Mouse (Mus musculus) adrenal gland, postnatal 25 days (tissue): ENCODE data around the gene Usp6nl. TPM values are rescaled to one million over a fixed set of nuclear protein-coding genes. Genes with fewer than 3 reads are reported as not detected.
A peak's percentile ranks its signal among the peaks of the same experiment; 100 is the strongest.

Source experiments
- DNase-seq: peaks from one replicate; pipeline ENCODE4 v3.0.0; 2021; ENCODE audit warnings: mixed read lengths
- total RNA-seq: library from RNA; stranded (reverse); gene quantifications from 2 replicates; pipeline ENCODE4 v1.2.3, GENCODE M21; 2021

The Usp6nl gene
- total RNA-seq, 1 experiment from 2014 or later: 29.4 TPM

GRCm38 (mm10) chr2:6333570-6333969 lies 11.1 kb downstream of the Usp6nl start:
- DNase-seq: no peak

GRCm38 (mm10) chr2:6334011-6334410 lies 11.5 kb downstream of the Usp6nl start:
- DNase-seq: no peak

- DNase-seq: no peak
Observed at GRCm38 (mm10) chr2:6335032-6335735, 12.7 kb downstream of the Usp6nl start.

- no peak for DNase-seq
Observed at GRCm38 (mm10) chr2:6336013-6336412, 13.5 kb downstream of the Usp6nl start.

GRCm38 (mm10) chr2:6336649-6337048 lies 14.2 kb downstream of the Usp6nl start:
- DNase-seq: no peak

- DNase-seq: no peak
Observed at GRCm38 (mm10) chr2:6337436-6337835, 15.0 kb downstream of the Usp6nl start.

GRCm38 (mm10) chr2:6338031-6338629 lies 15.7 kb downstream of the Usp6nl start:
- DNase-seq: no peak

GRCm38 (mm10) chr2:6340439-6340838 lies 18.0 kb downstream of the Usp6nl start:
- DNase-seq: no peak

GRCm38 (mm10) chr2:6341496-6341895 lies 19.0 kb downstream of the Usp6nl start:
- DNase-seq: no peak

GRCm38 (mm10) chr2:6349256-6350092 lies 27.0 kb downstream of the Usp6nl start:
- DNase-seq: peak; percentile 27

GRCm38 (mm10) chr2:6350164-6350563 lies 27.7 kb downstream of the Usp6nl start:
- no peak for DNase-seq

GRCm38 (mm10) chr2:6350931-6351695 lies 28.6 kb downstream of the Usp6nl start:
- no peak for DNase-seq

GRCm38 (mm10) chr2:6352541-6352971 lies 30.1 kb downstream of the Usp6nl start:
- peak; percentile 20 for DNase-seq

GRCm38 (mm10) chr2:6353060-6353459 lies 30.6 kb downstream of the Usp6nl start:
- DNase-seq: no peak

GRCm38 (mm10) chr2:6357306-6357705 lies 34.8 kb downstream of the Usp6nl start:
- no peak for DNase-seq

- DNase-seq: peak; percentile 6
Observed at GRCm38 (mm10) chr2:6359645-6360044, 37.2 kb downstream of the Usp6nl start.

GRCm38 (mm10) chr2:6363126-6363525 lies 40.7 kb downstream of the Usp6nl start:
- no peak for DNase-seq

- no peak for DNase-seq
Observed at GRCm38 (mm10) chr2:6363922-6364321, 41.5 kb downstream of the Usp6nl start.

GRCm38 (mm10) chr2:6366521-6366928 lies 44.1 kb downstream of the Usp6nl start:
- DNase-seq: no peak

GRCm38 (mm10) chr2:6366973-6367372 lies 44.5 kb downstream of the Usp6nl start:
- DNase-seq: no peak

GRCm38 (mm10) chr2:6367497-6367896 lies 45.0 kb downstream of the Usp6nl start:
- no peak for DNase-seq

- no peak for DNase-seq
Observed at GRCm38 (mm10) chr2:6374216-6374615, 51.7 kb downstream of the Usp6nl start.
